Mouse (Mus musculus) lung, postnatal 0 days (tissue): ENCODE data around the gene Tesc. TPM values are rescaled to one million over a fixed set of nuclear protein-coding genes. Genes with fewer than 3 reads are reported as not detected.

ENCODE experiments used
- ATAC-seq: fragments of 200-750 bp; cut with Nextera tagmentation; 2 replicates; pipeline ENCODE4 v1.8.0; 2017; ENCODE audit warnings: moderate library complexity
- DNase-seq: peaks from one replicate; pipeline ENCODE4 v3.0.0-alpha.2; 2016; ENCODE audit warnings: low spot score
- H3K27ac ChIP-seq: fragments of 300-500 bp; sonication (generic); 2 replicates; pipeline ENCODE4 v1.5.1; 2014; ENCODE audit warnings: antibody characterized with exemption, mild to moderate bottlenecking, low read length, mixed read lengths
- H3K27me3 ChIP-seq: fragments of 300-500 bp; sonication (generic); replicated peaks from 2 replicates; pipeline ENCODE4 v1.6.1; 2014; ENCODE audit warnings: low read length, mixed read lengths; ENCODE audit not compliant: insufficient read depth
- H3K36me3 ChIP-seq: fragments of 300-500 bp; sonication (generic); 2 replicates; pipeline ENCODE4 v1.6.1; 2014; ENCODE audit warnings: low read length, mixed read lengths; ENCODE audit not compliant: insufficient read depth
- H3K4me1 ChIP-seq: fragments of 300-500 bp; sonication (generic); 2 replicates; pipeline ENCODE4 v1.6.1; 2014; ENCODE audit warnings: antibody characterized with exemption, low read depth, low read length, mixed read lengths; ENCODE audit not compliant: insufficient read depth
- H3K4me2 ChIP-seq: fragments of 300-500 bp; sonication (generic); replicated peaks from 2 replicates; pipeline ENCODE4 v1.6.1; 2014; ENCODE audit warnings: low read depth, mild to moderate bottlenecking, low read length, moderate library complexity, mixed read lengths
- H3K4me3 ChIP-seq: fragments of 300-500 bp; sonication (generic); 2 replicates; pipeline ENCODE4 v1.5.1; 2014; ENCODE audit warnings: low read depth, low read length
- H3K9ac ChIP-seq: fragments of 300-500 bp; sonication (generic); replicated peaks from 2 replicates; pipeline ENCODE4 v1.6.1; 2014; ENCODE audit warnings: low read depth, mild to moderate bottlenecking
- H3K9me3 ChIP-seq: fragments of 300-500 bp; sonication (generic); 2 replicates; pipeline ENCODE4 v1.6.1; 2016; ENCODE audit warnings: low read length, mixed read lengths
- CTCF ChIP-seq: IDR thresholded peaks from 2 replicates; pipeline ENCODE4 v1.5.1; 2016; ENCODE audit warnings: antibody characterized with exemption, mild to moderate bottlenecking
- EP300 ChIP-seq: IDR thresholded peaks from 2 replicates; pipeline ENCODE4 v1.6.1; 2016; ENCODE audit warnings: antibody characterized with exemption, mild to moderate bottlenecking, control low read depth
- WGBS: fragments of 180-500 bp; shearing (Covaris S2); extraction: QIAGEN DNeasy Blood & Tissue Kit; methylation state at CpG from one replicate; pipeline ENCODE4 v1.1.7; 2014; 5-methylcytosine and 5-hydroxymethylcytosine counted together
- polyA plus RNA-seq: library from polyadenylated mRNA; unstranded; fragments of >200 nt; fragmentation: Nextera tagmentation; extraction: Ambion mirVana; gene quantifications from 2 replicates; pipeline ENCODE4 v1.2.1, GENCODE M21; 2015

Gene Tesc
- polyA plus RNA-seq, 1 experiment from 2014 or later, result 1.5 TPM

DNA sequence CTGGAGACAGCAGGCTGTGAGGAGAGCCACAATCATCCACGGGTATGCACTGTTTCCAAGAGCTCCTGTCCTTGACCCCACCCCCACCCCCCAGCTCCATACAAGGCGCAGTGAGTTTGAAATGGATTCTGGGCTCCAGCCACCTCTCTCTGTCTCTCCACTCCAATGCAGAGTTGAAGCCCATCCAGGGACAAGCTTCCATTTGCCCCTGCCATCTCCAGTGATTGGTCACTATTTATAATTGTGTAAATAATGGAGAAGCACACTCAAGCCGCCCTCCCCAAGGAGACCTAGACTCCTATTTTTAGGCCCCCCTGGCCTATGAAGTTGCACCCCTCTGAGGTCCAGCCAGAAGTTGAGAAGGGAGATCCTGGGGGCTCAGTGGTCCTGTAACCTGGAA is 4.5 kb upstream of the Tesc start:
- no peak overlapping the region for H3K9ac ChIP-seq
- TF ChIP-seq CTCF (no peak), EP300 (no peak)
- no peak overlapping the region for H3K4me3 ChIP-seq
- 53% methylated on average over 3 of the region's 3 CpGs for WGBS
- H3K27ac ChIP-seq, result no peak overlapping the region
- peaks cover 26% of the 10 kb centered on the region for H3K27me3 ChIP-seq
- H3K36me3 ChIP-seq, result no peaks in the 10 kb centered on the region
- peaks cover 4% of the 10 kb centered on the region; the same call in 1 of the 2 replicates for H3K4me1 ChIP-seq
- ATAC-seq (no peak), DNase-seq (no peak)
- H3K9me3 ChIP-seq, result no peaks in the 10 kb centered on the region
- H3K4me2 ChIP-seq, result no peak overlapping the region

DNA sequence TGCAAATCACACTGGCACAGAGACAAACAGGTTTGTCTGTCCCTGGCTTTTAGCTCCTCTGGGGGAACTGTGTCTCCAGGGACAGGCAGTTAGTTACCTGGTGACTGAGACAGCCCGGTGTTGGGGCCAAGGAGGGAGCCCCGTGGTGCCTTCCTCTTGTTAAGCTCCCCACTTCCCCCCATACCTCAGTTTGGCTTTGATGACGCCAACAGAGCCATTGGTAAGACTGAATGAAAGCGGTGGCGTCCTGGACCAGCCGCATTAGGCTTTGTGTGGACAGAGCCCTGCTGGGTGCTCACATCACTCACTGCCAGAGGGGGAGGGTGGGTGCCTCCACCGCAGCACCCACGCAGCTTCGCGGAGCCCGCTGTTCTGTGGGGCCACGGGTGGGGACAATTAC is 1.7 kb upstream of the Tesc start:
- 13% methylated on average over 11 of the region's 12 CpGs for WGBS
- no peak for TF ChIP-seq CTCF
- no peak for TF ChIP-seq EP300
- ATAC-seq (no peak), DNase-seq (no peak)
- H3K4me1 ChIP-seq, result peaks cover 8% of the 10 kb centered on the region; the same call in 1 of the 2 replicates
- H3K4me2 ChIP-seq, result no peak overlapping the region
- H3K9me3 ChIP-seq, result no peaks in the 10 kb centered on the region
- no peak overlapping the region for H3K27ac ChIP-seq
- H3K27me3 ChIP-seq, result peaks cover 37% of the 10 kb centered on the region
- H3K36me3 ChIP-seq, result no peaks in the 10 kb centered on the region
- no peak overlapping the region for H3K4me3 ChIP-seq
- no peak overlapping the region for H3K9ac ChIP-seq

DNA sequence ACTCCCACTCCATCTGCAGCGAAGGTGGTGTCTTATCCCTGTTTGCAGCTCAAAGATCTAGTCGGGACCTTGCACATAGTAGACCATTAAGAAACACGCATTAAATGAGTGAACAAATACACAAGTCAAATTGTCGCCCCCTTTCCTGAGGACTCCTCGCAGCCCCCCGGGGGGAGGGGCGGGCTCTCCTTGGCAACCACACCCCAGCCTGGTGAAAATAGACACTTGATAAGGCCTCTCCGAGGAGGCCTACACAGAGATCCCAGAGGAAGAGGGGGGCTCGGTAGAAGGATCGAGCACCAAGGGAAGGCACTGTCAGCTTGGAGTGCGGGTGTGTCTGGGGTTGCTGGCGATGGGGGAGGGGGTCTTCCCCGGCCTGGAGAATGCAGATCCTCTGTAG is 1.2 kb upstream of the Tesc start:
- TF ChIP-seq CTCF (no peak), EP300 (no peak)
- Histone ChIP-seq H3K36me3 (no peaks in the 10 kb centered on the region), H3K9ac (no peak overlapping the region), H3K4me3 (no peak overlapping the region), H3K4me1 (peaks cover 8% of the 10 kb centered on the region; the same call in 1 of the 2 replicates), H3K9me3 (no peaks in the 10 kb centered on the region), H3K4me2 (no peak overlapping the region), H3K27ac (no peak overlapping the region), H3K27me3 (peaks cover 37% of the 10 kb centered on the region)
- no peak for ATAC-seq
- 6% methylated on average over 13 of the region's 13 CpGs for WGBS
- no peak for DNase-seq

DNA sequence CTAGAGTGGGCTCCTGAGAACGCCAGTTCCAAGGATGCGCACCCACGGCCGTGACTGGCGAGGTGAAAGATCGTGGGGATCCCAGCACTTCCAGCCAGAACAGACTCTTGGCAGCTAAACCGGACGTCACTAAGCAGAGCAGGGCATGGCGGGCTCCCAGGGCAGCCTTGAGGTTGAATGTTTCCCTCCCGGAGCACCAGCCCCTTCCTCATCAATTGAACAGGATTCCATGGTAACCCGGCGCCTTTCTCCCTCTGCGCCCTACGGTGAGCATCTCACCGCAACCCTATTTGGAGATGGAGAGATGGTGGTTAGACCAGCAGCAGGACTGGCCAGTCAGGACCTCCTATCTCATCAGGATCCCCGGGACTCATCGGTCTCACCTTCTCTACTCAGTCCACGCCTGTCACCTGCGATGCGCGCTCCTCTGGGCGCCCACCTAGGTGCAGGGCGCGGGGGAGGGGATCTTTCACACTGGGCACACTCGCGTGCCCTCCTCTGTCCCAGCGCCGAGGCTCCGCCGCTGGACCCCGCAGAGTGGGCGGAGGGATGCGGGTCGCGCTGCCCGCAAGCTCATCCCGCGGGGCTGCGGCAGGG is 344 bp upstream of the Tesc start:
- Histone ChIP-seq H3K27me3 (peaks cover 37% of the 10 kb centered on the region), H3K4me2 (peak overlapping the region; percentile 90), H3K9ac (no peak overlapping the region), H3K36me3 (no peaks in the 10 kb centered on the region), H3K27ac (no peak overlapping the region), H3K9me3 (no peaks in the 10 kb centered on the region), H3K4me3 (peak overlapping the region; percentile 46), H3K4me1 (peaks cover 8% of the 10 kb centered on the region; the same call in 1 of the 2 replicates)
- no peak for DNase-seq
- no peak for ATAC-seq
- WGBS, result 2% methylated on average over 39 of the region's 39 CpGs
- TF ChIP-seq CTCF (no peak), EP300 (no peak)

DNA sequence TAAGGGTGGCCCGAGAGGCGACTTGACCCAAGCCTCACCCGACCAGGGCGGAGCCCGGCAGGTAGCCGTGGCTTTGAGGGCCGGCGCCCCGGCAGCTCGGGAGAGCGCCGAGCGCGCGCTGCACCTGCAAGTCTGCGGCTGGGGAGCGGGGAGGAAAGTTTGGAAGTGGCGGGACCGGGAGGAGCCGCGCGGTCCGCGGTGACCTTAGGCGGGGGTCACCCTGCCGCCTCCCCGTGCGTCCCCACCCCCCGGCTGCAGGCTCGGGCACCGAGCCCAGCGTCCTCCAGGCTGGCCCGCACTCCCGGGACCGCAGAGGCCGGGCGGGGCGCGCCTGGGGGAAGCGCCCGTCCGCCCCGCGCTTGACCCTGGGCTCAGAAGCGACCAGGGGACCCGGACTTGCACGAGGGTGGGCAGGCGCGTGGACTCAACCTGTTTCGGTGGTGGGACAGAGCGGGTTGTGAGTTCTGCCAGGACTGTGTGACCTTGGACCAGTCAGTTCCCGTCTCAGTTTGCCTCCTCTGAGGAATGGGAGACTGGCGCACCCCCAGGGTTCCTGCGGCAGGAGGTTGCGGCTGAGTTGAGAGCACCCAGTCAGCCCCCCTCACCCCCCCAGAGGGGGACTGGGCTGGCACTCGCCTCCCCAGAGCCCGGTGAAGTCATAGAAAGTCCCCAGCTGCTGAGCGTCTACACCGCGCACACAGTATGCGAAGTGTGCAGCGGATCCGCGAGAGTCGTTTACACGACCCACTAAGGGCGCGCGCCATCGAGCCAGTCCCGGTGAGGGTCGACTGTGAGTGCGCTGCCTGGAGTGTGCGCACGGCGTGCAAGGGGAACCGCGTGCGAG is 870 bp downstream of the Tesc start:
- TF ChIP-seq EP300, result no peak
- no peak for TF ChIP-seq CTCF
- Histone ChIP-seq H3K4me2 (peak overlapping the region; percentile 90), H3K4me3 (peak overlapping the region; percentile 46), H3K4me1 (peaks cover 8% of the 10 kb centered on the region; the same call in 1 of the 2 replicates), H3K9me3 (no peaks in the 10 kb centered on the region), H3K9ac (no peak overlapping the region), H3K36me3 (no peaks in the 10 kb centered on the region), H3K27ac (no peak overlapping the region), H3K27me3 (peaks cover 37% of the 10 kb centered on the region)
- WGBS, result 1% methylated on average over 54 of the region's 79 CpGs
- no peak for DNase-seq
- peak; percentile 43 for ATAC-seq

DNA sequence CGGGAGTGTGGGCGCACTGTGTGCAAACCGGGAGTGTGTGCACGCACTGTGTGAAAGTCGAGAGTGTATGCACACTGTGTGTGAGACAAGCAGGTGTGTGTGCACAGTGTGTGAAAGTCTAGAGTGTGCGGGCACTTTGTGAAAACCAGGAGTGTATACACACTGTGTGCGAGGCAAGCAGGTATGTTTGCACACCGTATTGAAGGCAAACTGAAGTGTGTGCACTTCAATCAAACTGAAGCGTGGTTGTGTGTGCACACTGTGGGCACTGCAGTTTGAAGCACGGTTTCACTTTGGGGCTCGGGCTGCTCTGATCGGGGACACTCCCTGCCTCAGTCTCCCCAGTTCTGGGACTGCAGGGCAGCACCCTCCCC is 1.5 kb downstream of the Tesc start:
- Histone ChIP-seq H3K4me2 (peak overlapping the region; percentile 90), H3K36me3 (no peaks in the 10 kb centered on the region), H3K4me1 (peaks cover 8% of the 10 kb centered on the region; the same call in 1 of the 2 replicates), H3K9ac (no peak overlapping the region), H3K27me3 (peaks cover 37% of the 10 kb centered on the region), H3K27ac (no peak overlapping the region), H3K9me3 (no peaks in the 10 kb centered on the region), H3K4me3 (peak overlapping the region; percentile 46)
- ATAC-seq (peak; percentile 66), DNase-seq (peak; percentile 24)
- WGBS, result 6% methylated on average over 12 of the region's 12 CpGs
- TF ChIP-seq CTCF (no peak), EP300 (no peak)
